Mouse (Mus musculus) bone marrow macrophage, adult 2 months (primary cell): ENCODE data around the gene Rasgef1b.

Experiments used
- CTCF ChIP-seq: IDR thresholded peaks from 2 replicates; pipeline ENCODE4 v1.5.1; 2012; ENCODE audit warnings: low read depth, mild to moderate bottlenecking, low read length, moderate library complexity
- POLR2A ChIP-seq: IDR thresholded peaks from 2 replicates; pipeline ENCODE4 v1.6.1; 2012; ENCODE audit warnings: mild to moderate bottlenecking, low read depth, low read length, borderline replicate concordance

DNA sequence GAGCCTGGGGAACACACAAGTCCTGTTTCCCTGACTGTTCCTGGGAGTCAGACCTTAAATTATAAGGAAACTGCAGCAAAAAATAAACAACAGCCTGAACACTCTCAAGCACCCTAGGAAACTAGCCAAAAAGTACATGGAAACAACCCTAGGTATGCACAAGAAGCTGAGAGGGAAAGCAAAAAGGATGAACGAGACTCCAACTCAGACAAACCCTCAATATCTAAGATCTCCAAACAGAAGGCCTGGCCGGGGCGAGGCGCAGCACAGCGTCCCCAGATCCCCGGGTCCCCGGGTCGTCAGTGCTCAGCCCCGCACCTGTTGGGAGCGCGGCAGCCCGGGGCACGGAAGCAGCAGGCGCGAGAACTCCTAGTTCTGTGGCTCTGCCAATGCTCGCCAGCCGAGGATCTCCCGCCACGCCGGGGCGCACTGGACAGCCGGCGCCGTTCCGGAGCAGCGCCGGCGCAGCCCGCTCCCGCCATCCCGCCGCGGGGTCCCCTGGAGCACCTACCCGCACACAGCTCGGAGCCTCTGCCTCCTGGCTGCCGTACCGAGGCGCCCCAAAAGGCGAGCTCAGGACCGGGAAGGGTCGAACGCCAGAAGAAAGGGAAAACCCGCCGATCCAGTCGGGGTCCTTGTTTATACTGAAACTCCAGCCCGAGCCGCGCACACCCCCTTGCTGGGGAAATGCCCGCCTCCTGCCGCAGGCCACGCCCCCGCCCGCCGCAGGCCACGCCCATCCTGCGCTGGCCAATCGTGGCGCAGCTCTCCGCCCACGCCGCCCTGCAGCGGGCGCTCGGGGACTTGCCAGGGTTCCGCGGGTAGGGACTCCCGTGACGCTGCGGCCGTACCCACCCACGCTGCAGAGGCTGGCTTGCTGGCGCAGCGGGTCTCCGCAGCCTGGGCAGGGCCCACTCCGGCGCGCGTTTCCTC lies 476.4 kb downstream of the Rasgef1b start:
- TF ChIP-seq POLR2A (no peak), CTCF (no peak)
